Mouse (Mus musculus) gastrocnemius, adult 18-20 months (tissue): ENCODE results near the gene Anxa8. TPM values are rescaled to one million over a fixed set of nuclear protein-coding genes. Genes with fewer than 3 reads are reported as not detected.

Experiments
- DNase-seq: peaks from one replicate; pipeline ENCODE4 v3.0.0; 2021; ENCODE audit warnings: low spot score
- total RNA-seq, 2 experiments: library from RNA; stranded (reverse); gene quantifications; 2 replicates each; pipeline ENCODE4 v1.2.3; 2021

Gene Anxa8
- total RNA-seq, 2 experiments from 2014 or later, result 0.88 to 1.0 TPM

DNA sequence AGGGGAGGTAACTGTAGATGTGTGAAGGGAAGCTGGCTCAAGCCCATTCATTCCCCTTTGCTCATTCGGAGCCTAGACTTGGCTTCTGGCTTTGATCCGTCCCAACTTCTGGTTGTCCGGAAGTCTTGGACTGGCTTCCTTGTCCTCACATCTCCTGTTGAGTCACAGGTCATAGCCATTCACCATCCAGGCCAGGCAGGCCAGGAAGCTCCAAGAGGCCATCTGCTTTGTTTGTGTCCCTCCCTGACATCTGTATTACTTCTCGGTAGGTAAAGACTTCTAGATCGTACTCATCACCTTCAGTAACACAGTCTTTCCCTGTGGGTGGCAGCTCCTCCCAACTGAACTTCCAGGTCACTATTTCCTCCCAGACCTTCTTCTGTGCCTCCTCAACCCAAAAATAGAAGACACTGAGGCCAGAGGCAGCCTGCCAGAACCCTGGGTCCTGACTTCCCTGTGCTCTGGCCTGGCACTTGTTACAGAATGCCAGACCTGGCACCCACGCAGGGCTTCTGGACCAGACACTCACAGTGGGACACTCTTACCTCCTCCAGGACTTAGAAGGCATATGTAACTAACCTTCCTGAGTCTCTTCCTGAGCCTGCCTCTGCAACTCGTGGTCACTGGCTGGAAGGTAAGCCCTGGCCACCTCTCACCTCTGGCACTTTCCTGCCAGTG lies 33.4 kb downstream of the Anxa8 start:
- no peak for DNase-seq

DNA sequence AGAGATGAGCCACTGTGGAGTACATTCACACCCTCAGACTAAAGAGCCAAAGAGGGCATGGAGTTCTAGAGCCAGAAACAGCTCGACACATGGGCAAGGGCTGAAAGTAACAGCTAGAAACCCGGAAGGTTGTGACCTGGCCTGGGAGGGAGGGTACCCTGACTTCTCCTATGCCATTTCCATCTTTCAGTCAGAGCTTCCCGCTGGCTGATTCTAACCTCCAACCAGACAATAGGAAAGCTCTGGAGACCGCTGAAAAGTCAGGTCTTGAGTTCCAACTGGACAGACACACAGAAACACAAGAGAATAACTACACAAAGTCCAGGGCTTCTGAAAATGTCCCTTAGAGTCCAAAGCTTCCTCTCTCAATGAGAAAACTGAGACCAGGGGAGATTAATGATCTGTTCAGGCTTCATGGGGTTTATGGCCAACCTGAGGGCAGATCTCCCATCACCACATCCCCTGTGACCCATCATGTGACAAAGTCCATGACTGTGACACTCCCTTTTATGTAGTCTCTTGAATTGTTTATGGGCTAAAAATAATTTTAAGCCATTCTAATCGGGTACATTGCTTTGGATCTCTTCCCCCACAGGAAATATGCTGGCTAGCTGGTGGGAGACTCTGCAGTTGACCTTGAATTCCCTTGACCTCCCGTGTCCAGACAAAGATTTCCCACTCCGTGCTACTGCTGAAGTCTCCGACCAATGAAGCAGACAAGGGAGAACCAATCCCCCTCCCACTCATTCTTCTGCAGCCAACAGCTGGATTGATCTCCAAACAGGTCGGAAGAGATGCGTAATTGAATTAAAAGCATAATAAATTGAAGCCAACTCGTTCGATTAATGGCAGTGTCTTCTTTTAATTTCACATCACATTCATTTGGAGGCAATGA lies 34.5 kb downstream of the Anxa8 start:
- DNase-seq, result no peak

DNA sequence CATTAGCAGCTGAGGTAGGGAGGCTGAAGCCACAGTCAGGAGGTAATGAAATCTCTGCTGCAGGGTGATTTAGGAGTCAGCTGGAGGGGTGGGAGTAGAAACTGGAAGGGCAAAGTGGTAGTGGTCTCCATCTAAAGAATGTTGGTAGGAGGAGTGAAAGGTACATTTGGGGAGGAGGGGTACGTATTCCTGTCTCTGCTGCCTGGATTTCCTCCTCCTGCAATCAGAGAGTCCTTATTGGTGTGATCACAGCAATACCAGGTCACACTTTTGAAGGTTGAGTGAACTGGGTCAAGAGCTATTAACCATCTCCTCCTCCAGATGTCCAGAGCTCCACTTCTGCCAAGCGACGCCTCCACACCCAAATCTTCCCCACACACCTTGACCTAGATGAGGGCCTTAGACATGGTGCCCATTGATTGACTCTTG lies 35.2 kb downstream of the Anxa8 start:
- no peak for DNase-seq

DNA sequence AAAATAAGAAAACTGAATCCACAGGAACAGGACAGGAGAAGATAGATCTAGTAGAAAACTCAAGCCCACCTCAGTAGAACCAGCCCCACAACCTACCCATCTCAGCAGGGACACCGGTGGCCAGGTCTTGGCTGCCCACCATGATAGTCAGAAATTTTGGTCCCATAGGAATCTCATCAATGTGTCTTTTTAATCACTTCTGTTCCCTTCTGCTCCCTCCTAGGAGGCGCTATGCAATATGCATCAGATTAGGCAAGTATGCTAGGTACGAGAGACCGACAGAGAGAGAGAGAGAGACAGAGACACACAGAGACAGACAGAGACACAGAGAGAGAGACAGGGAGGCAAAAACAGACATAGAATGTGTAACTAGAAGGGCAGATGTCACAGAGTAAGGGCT lies 35.9 kb downstream of the Anxa8 start:
- DNase-seq, result no peak

DNA sequence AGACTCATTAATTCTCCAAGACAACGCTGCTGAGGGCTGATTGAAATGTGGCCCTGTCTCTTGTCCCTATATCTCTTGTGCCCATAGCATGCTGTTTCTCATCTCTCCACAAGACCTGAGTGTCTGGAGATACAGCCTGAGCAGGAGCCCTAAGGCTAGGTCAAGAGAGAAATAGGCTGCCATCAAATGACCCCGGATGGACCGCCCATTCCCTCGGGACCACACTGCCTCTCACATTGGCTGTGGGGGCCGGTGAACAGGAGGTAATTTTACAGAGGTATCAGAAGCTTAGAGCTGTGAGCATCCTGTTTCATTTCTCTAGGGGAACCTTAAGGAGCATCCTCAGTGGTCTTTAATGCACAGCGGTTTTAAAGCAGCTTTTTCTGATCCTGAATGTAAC lies 45.4 kb downstream of the Anxa8 start:
- DNase-seq, result no peak

DNA sequence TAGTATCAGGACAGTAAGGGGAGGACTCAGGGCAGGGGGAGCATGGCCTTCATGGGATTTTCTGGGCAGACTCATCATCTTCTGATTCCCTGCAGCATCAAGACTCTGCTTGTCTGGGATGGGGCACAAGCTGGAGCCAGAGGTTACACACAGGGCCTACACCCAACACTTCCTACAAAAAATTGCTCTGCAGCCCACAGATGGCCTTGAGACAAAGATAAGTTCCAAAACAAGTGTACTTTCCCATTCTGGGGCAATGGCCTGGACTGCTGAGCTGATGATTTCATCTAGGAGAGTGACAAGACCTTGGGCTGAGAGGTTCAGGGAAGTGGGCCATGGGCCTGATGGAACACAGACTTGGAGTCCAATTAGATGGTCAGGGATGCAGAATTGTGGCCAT lies 49.6 kb downstream of the Anxa8 start:
- DNase-seq, result no peak

DNA sequence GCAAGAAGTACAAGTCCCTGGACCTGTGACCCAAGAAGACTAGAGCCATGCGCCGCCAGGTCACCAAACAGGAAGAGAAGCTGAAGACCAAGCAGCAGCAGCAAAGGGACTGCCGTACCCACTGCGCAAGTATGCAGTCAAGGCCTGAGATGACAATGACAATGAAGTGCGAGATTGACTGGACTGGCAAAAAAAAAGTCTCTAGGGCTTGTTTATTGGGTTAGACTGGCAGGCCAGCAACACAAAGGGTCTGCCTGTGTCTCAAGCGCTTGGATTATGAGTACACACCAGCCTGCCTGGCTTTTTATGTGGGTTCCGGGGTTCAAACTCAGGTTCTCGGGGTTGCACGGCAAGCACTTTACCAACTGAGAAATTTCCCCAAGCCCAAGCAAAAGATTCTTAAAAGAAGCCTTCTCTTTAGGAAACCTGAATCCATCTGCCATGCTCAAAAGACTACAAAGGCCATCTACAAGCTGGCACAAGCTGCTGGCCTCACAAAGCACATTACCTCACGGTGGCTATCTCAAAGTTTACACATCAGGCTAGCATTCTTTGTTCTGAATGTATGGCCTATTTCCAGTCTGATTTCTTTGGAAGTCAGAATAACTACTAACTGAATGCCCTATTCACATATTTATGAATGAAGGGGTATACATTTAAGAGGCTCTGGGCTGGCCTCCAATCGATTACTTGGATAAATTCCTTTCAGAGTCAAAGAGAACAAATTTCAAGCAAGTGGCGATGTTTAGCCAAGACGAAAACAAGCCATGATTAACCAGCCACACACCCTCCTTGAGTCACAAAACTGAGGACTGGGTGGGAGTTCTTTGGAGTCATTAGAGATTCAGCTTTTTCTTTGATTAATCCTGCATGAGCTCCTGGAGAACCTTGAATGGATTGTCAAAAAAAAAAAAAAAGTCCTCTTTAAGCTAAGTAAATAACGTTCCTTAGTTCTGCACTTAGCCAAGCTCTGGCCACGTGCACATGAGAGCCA lies 54.2 kb downstream of the Anxa8 start:
- no peak for DNase-seq

DNA sequence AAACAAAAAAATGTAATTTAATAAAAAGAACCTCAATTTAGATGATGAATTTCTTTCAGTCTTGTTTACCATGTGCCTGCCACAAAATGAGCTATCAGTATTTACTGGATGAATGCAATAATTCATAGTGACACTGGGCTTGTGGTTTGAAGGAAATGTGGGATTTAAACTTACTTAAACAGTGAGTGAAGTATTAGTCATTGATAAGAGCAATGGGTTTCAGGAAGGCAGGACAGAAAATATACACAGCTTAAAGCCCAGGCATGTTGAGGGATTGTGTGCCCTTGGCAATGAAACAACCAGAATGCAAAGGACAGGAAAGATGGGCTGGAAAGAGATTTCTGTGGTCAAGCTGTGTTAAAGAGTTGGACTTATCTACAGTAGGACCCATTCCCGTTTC lies 56.5 kb downstream of the Anxa8 start:
- DNase-seq, result no peak

DNA sequence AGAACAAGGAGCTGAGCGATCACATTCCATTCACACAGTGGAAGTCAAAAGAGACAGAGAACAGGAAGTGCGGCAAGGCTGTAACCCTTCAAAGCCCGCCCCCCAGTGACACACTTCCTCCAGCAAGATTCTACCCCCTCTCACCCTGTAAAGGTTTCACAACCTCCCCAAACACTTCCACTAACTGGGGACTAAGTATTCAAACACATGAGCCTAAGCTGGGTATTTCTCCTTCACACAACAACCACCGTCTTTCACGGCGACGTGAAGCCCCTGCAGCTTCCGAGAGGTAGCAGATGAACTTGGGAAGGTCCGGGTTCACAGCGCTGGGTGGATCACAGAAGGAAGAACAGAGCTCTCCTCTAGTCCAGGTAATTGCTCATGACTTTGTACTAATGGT lies 57.1 kb downstream of the Anxa8 start:
- DNase-seq, result no peak

Other genes with a start within 250 kb of the Anxa8 start
- gene Gdf10, start 162.4 kb upstream of the Anxa8 start, total RNA-seq, result 1 to 10 TPM; 1.2 TPM
- not detected for gene Gdf2, start 144.9 kb upstream of the Anxa8 start, total RNA-seq
- not detected for gene Rbp3, start 132.0 kb upstream of the Anxa8 start, total RNA-seq
- gene Zfp488, start 107.2 kb upstream of the Anxa8 start, total RNA-seq, result not detected
- gene Gm30083, start 70.8 kb upstream of the Anxa8 start, total RNA-seq, result not detected
- gene Gm5460, start 69.2 kb upstream of the Anxa8 start, total RNA-seq, result not detected
- not detected for gene Antxrl, start 33.3 kb upstream of the Anxa8 start, total RNA-seq
- not detected for gene A630023A22Rik, start 16.8 kb downstream of the Anxa8 start, total RNA-seq
- under 1 TPM in 1 of 2 experiments, not detected in 1; 0.07 TPM for gene Npy4r, start 66.5 kb downstream of the Anxa8 start, total RNA-seq
- gene Gprin2, start 115.7 kb downstream of the Anxa8 start, total RNA-seq, result under 1 TPM; 0.02 TPM
- under 1 TPM; 0.24 to 0.30 TPM for gene Syt15, start 133.6 kb downstream of the Anxa8 start, total RNA-seq
- 10 to 100 TPM; 10.0 to 12.9 TPM for gene Shld2, start 224.5 kb downstream of the Anxa8 start, total RNA-seq
- 100 to 1,000 TPM; 117 to 119 TPM for gene Glud1, start 224.7 kb downstream of the Anxa8 start, total RNA-seq